Mouse (Mus musculus): ENCODE measurements around the gene Slc22a23.
A peak's percentile ranks its signal among the peaks of the same experiment; 100 is the strongest.

Slc22a23 gene

DNA sequence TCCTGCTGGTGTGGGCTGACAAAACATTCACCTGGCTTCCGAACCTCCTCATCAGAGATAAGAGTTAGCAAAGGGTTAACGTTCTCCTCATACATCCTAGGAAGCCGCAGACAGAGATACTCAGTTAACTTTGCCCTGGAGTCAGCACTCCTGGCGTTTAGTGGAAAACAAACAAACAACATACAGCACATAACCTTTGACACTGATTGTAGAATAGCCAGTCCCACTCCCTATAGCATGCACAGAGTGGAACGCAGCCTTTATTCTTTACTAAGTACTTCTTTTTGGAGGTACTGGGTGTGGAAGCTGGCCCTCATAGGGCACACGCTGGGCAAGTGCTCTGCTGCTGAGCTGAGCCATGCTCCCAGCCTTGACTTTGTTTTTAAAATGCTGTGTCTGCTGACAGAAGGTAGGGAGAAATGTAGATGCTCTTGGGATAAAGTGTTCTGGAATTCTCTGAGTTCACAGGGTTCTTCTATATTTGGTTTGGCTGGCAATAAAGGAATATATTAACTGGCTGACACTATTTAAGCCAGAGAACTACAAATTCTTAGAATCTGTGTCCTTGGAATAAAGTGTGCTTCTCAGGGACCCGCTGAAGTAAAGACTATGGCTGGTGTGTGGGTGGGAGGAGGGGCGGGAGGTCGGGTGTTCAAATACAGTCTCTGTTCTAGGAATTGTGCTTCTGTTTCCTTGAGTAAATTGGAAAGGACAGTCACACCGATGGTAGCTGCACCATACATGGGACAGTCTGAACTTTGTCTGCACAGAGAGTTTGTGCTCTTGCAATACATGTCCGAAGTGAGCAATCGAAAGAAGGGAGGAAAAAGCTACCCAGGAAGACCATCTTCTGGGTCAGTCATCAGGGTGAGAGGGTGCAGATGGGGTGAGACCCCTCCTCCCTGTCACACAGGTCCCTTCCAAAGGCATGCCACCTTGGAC is 117.0 kb downstream of the Slc22a23 start:
- no peak for DNase-seq

DNA sequence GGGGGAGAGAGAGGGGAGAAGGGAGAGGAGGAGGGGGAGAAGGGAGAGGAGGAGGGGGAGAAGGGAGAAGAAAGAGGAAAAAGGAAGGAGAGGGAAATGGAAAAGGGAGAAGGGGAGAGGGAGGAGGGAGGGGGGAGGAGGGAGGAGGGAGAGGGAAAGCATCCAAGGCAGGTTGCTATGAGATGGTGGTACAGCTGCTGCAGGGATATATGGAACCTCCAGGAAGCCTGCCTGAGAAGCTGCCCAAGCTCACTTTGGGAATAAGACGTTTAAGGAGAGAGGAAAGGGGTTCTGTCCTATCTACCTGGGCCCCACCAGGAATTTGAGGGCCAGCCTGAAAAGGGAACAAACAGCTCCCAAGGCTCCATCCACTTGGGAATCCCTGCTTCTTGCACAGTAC is 118.0 kb downstream of the Slc22a23 start:
- DNase-seq, result no peak

DNA sequence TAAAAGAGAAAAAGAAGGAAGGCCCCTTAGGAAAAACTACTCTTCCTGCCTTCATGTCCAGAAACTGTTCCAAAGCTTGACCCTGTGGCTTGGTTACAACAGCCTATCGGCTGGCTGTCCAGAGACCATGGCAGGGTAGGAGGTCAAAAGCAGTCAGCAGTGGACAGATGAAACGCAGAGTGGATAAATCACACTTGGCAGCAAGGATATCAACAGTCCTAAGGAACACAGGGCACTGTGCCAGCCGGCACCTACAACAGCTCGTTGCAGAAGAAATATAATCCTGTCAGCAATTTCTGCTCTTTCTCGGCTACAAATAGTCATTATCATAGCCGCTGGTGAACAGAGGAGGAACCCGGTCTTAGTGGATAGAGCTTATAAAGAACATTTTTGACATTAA is 122.0 kb downstream of the Slc22a23 start:
- DNase-seq, result peak; percentile 69

DNA sequence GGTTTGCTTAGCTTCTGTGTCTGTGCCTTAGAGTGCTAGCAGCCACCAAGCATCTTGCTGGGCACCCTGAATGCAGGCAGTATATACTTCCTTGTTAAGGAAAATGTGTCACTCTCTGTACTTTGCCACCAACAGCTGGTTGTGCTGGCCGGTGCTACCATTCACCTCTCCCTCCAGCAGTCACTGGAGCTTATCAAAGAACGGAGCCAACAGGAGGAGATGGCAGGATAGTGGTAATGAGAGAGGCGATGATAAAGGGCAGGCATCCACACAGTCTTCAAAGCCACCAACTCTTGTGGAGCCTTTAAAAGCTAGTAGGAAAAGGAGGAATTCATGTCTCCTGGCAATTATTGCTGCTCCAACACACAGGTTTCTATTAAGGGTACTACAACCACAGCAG is 125.3 kb downstream of the Slc22a23 start:
- no peak for DNase-seq

DNA sequence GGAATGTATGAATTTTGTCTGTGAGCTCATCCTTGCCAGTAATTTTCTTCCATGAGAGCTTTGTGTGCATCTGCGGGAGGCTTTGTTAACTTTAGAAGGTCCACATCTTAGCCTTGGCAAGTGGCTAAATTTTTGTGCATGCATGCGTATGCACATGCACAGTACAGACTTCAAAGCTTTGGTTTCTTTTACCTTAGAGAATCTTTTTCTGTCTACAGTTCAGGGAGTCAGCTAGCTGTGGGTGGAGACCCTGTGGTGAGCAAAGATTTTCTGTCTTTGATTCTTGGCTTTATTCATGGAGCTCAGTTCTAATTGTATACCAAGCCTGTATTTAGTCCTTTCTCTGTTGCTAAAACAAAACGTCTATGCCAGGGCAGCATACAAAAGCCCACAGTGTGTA is 126.2 kb downstream of the Slc22a23 start:
- DNase-seq, result no peak

DNA sequence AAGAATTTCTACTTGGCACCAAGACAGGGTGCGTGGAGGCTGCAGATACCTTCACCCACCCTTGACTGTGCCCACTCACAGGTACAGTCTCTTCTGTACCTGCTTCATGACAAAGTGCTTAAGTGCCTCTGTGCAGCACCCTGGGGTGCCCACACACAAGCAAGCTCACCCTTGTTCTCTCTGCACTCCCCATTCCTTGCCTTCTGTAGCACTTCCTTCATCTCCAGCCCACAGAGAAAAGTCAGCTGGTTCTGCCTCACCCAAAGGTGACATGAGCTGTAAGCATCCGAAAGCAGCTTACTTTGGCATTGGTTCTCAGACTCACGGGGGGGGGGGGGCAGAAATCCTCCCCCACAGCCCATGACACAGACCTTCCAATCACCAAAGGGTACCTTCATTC is 130.1 kb downstream of the Slc22a23 start:
- DNase-seq, result no peak

DNA sequence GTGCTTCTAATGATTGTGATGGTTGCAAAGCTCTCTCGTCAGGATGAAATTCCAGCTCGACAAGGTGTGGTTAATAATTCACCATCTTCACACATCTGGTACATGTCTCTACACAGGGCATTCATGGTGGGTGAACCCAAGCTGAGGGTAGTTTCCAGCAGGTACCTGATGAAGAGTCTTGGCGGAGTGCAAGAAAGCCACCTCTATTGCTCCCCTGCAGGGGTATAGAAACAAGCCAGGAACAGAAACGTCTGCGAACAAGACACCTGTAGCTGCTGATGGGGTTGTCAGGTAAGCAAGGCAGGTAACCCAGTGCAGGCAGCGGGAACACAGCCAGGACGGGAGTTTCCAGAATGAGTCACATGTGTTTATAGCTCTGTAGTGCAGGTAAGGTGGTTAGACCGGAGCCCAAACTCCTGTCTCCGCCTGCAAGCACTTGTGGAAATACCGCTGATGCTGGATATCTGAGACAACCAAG is 132.2 kb downstream of the Slc22a23 start:
- no peak for DNase-seq

DNA sequence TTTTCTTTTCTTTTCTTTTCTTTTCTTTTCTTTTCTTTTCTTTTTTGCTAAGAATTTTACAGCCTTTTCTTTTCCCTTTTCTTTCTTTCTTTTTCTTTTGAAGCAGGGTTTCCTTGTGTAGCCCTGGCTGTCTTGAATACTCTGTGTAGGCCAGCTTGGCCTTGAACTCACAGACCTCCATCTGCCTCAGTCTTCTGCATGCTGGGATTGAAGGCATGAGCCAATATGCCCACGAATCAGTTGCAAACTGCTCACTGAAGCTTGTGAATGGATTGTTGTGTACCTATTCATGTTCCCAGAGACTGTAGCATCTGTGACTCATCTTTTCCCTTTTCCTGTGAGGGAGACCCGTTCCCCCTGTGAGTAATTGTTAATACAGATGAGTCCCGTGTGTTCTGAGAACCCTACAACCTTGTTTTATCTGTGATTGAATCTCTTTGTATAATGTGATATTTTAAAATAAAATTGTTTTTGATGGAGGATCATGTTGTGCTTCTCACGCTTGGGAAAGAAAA is 133.7 kb downstream of the Slc22a23 start:
- no peak for DNase-seq

DNA sequence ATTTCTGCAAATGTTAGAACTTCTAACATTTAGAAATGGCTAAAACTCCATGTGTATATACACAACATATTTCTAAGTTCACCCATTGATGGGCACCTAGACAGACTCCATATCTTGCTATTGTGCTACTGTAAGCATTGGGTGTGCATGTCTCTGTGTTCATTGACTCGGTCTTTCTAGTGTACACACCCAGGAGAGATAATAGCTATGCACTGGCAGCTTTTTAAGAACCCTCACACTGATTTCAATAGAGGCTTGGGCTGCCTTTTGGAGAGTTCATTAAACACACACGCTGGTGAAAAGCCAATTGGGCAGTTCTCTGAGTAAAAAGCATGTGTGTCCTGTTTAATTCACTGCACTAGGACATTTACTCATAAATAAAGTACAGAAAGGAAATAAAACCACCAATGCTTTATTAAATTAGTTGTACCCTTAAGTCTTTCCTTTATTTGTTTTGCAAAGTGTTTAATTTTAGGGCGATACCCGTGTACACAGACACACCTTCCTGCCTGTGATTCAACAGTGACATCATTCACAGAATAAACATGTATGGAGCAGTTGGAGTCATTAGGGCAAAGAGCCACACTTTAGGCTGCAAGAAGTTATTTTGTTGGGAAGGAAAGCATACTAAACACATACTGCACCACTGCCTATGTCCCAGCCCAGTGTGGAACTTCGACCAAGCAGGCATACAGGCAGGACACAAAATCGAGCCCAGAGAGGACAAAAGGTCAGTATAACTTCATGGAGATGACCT is 137.1 kb downstream of the Slc22a23 start:
- no peak for DNase-seq

DNA sequence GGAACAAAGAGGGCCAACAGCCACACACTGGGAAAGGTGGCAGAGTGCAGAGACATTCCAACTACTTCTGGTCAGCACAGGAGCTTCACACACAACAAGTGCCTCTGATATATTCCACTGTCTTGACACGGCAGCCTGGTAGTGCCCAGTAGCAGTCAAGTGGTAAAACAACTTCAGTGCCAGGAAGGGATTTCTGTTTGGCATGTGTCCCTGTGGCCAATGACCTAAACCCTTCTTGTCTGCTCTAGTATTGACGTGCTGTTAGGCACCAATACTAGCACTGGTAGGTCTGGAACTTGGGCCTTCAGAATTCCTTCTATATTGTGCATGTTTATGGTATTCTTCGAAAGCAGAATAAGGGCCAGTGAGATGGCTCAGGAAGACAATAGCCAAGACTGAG is 139.8 kb downstream of the Slc22a23 start:
- DNase-seq, result no peak

DNA sequence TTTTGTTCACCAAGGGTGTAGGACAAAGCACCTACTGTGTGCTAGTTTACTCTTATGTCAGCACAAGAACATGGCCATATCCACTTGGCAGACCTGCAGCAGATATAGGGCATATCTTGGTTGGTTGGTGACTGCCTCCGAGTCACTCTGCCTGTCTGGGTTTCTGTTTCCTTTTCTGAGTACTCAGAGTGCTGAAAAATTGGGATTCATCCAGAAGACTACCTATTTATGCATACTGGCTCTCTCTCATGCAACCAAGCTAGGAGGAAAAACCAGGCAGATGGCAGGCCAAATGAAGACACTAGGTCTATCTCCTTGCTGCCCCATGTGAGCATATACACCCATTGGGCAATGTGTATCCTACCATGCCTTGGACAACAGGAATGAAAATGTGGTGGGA is 149.3 kb downstream of the Slc22a23 start:
- peak; percentile 10 for DNase-seq

DNA sequence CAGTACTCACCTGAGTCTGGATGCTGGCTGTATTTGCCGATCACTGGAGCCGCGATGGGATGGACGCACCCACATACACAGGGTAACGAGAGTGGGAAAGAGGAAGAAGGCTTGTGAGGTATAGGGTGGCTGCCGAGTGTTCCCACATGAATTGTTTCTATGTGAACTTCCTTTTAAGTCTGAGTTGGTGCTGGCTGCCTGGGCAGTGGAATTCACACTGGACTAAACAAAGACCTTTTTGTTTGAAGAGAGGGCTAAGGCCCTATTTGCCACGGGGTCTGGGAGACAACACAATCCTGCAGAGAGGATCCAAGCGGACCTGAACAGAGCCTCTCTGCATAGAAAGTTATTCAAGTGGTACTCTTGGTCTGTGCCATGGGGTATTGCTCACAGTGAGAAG is 151.6 kb downstream of the Slc22a23 start:
- DNase-seq, result no peak

DNA sequence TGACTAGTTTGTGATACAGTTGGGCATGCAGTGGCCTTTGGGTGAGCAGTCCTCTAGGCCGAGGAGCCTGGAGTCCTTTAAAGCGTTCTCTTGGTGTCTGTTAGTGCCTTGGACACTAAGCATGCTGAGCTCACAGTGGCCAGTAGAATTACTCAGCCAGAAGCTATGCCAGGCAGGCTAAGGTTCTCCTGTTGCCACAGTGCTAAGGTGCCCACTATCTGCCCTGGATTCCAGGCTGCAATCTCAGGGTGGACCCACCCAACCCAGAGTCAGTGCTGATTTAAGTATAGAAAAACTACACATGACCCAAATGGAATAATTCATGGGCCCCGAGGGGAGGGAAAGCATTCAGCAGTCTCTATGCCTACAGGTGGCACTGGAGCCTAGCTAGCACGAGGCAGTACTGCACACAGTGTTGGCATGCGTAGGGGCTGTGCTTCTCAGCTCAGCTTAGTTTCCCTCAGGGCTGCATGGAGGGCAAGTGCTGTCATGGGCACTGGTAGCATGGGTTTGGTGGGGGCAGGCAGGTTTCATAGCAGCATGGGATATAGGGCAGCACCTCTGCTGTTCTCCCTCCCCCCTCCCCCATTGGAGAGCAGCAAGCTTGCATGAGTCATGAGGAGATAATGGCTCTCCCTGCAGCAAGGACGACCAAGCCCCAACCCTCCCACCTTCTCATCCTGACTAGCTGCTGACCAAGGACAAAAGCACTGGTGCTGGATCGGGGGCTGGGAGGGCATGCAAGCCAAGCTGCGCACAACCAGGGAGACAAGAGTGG is 152.4 kb downstream of the Slc22a23 start:
- DNase-seq, result no peak

DNA sequence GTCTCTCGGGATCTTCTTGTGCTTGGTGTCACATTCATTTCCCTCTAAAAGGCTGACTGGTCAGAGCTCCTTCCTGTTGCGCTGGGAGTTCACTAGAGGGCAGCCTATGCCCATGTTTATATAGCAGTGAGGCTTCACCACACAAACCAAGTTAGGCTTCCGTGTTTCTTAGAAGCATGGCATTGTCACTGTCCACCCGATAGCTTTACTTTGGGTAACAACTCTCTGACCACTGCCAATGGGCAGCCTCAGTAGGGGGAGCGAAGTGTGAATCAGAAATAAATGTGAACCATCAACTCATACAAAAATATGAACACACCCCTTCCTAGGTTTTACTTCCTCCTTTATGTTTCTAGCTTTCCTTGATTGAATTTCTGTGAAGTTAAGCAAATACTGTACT is 157.4 kb downstream of the Slc22a23 start:
- DNase-seq, result peak; percentile 68

DNA sequence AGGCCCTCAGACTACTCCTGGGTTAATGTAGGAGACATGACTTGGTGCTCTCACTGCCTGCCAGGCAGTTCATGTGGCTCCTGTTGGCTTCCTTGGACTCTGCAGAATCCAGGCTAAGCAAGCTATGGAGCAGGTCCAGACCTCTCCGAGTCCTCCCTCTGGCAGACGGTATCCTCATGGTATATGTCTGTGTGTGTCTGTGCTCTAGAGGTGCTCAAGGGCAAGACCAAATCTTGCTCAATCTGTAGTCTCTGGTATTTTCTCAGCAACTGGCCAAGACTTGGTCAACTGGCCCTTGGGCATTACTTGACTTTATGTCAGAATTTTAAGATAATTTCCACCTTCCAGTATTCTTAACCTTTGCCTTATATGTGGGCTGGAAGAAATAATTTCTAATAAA is 159.6 kb downstream of the Slc22a23 start:
- DNase-seq, result no peak

DNA sequence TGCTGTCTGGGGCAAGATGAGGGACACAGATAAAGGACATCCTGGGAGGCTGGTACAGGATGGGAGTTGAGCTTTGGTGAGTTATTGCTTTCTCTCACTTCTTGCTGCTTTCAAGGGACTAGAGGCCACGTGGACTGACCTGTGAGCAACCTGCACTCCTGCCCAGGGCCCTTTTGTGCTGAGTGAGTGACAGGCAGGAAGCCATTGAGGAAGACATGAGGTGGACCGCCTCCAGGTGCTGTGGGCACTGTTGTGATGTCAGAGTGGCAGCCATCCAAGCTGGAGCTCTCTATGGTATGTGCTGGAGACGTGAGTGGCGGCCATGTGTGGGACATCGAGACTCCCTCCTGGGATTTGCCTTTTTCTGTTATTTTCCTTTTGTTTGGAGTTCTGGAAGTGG is 163.4 kb downstream of the Slc22a23 start:
- no peak for DNase-seq

DNA sequence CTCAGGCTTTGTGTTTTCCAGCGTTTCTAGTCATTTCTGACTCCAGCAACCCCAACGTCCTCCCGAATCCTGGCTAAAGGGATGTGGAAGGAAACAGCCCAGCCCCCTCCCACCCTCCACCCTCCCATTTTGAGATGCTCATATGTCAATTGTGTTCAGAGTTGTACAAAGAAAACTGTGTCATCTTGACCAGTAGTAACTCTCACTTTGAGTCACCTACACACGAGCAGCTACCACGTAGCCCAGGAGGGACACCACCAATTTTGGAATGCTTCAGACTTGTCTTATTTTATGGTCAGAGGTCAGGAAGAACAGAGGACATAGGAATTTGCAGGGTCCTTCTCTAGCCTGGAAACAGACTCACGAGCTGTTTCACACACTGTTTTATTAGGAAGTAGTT is 171.0 kb downstream of the Slc22a23 start:
- no peak for DNase-seq

DNA sequence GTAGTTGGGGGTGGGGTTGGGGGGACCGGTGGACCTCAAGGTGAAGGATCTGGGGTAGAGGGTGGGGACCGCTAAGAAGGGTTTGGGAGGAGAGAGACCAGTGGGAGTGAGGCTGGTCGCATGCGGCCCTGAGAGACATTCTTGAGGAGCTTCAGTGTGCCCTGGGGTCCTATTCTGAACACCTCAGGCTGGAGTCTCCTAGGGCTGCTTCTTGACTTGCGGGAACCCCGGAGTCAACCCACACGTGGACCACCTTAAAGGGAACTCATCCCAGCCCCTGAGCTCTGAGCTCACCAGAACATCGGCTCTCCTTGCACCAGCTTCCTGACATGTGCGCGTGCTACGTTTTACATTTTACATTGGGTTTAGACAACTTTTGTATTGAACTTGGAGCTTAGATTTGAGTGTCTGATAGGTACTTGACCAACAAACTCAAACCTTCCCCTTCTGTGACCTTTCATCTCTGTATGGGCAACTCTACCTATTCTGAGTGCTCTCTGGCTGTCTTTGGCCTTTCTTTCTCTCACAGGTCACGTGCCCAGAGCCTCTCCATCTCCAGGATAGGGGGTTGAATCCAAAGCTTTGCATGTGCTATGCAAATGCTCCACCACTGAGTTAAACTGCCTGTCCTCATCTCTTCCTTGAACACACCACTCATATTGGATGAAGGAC is 181.5 kb downstream of the Slc22a23 start:
- DNase-seq, result no peak

DNA sequence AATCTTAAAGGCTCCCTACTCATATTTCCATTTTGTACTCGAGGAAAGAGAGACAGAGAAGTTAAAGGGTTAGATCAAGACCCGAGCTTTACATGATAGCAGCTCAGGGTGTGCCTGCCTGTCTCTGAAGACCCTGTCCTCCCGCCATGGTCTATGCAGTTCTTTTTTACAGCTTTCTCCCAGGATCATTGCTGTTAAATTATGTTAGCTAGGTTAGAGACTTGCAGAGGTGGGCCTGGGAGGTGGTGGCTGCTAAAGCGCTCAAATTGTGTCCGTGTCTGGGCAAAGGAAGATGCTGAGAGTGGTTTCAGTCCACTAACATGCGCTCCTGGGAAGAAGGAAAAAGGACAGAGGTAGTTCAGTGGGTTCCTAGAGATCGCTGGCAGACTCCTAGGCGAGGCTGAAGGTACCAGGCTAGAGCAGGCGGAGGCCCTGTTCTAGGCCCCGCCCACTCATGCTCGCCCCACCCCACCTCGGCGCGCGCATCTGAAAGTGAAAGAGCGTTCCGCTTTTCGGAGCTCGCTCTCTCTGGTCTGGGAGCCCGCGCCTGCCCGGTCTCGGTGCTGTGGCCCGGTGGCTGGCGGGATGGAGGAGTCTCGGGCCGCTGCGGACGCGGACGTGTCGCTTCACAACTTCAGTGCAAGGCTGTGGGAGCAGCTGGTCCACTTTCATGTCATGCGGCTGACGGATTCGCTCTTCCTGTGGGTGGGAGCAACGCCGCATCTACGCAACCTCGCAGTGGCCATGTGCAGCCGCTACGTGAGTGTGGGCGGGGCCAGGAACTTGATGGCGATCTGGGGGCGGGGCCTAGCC is 182.3 kb downstream of the Slc22a23 start, which contains the start of gene Psmg4:
Gene Psmg4, plus strand, starts transcription at position 474 of the 813 bp plus-strand sequence.
- DNase-seq, result peak; percentile 93

DNA sequence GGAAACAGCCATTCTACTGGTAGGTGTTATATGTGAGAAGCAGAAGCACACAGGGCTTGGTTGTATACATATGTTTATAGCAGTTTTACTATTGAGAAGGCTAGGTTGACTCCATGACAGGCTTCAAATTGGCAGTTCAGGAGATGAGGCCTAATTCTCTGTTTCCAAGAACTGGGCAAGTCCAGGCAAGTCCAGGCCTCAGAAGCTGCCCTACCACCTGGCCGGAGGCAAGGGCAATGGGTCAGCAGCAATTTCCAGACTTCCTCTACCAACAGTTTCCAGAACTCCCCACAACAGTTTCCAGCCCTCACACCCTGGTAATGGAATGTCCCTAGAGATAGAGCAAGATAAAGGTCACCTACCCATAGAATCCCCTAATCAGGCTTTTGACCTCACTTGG is 185.1 kb downstream of the Slc22a23 start:
- DNase-seq, result no peak

DNA sequence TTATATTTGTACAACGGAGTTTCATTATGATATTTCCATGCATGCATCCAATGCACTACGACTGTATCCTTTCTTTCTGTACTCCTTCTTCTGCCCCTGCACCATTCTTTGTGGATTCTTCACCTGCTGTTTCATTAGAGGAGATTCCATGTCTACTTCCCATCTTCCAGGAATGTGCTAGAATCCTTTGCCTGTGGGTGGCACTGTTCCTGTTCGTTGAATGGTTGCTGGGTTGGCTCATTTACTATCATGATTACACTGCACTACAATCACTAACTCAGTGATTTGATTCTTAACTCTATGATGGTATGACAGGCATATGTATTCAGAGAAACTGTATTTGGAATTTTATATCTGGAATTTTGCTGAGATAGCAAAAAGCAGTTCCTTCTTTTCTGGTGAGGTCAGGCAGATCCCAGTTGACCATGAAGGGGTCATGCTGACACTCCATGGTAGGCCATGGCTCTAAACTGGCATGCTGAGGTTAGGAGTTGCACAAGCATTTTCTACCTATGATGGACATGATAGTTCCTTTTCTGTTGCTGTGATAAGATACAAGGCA is 187.3 kb downstream of the Slc22a23 start:
- no peak for DNase-seq
